Mouse (Mus musculus) lung, adult 18-20 months (tissue): ENCODE measurements around the gene Fam71a.
A peak's percentile ranks its signal among the peaks of the same experiment; 100 is the strongest.

Source experiments
- DNase-seq, 2 experiments: peaks; one replicate each; pipeline ENCODE4 v3.0.0; 2022; ENCODE audit warnings: mixed read lengths in 2 of 2

Gene Fam71a

GRCm38 (mm10) chr1:191115514-191116238 lies 48.9 kb downstream of the Fam71a start:
- DNase-seq: peak in 1 of 2 experiments; percentile 7

- peak in 1 of 2 experiments; percentile 9 for DNase-seq
Measured at GRCm38 (mm10) chr1:191114868-191115267, 49.7 kb downstream of the Fam71a start.
